Mouse (Mus musculus): ENCODE measurements around the gene Cdc42ep3. TPM values are rescaled to one million over a fixed set of nuclear protein-coding genes. Genes with fewer than 3 reads are reported as not detected.

The Cdc42ep3 gene
- 10 to 100 TPM; 35.2 to 36.8 TPM for total RNA-seq (2021)
- long read RNA-seq, experiment 1, transcript Cdc42ep3-201 (2 exons, 2,265 nt): major isoform, 49 of 51 reads
- long read RNA-seq, experiment 1, partial matches to known transcripts: 0 of 51 reads
- long read RNA-seq, experiment 1, other reads (novel, unspliced or antisense): 2 of 51 reads
- long read RNA-seq, experiment 2, transcript Cdc42ep3-201 (2 exons, 2,265 nt): major isoform, 43 of 49 reads
- long read RNA-seq, experiment 2, partial matches to known transcripts: 0 of 49 reads
- long read RNA-seq, experiment 2, other reads (novel, unspliced or antisense): 6 of 49 reads

GRCm38 (mm10) chr17:79354444-79355270, at the start of gene Cdc42ep3:
Gene Cdc42ep3, minus strand, starts transcription at chr17:79355091.
- DNase-seq: peak; percentile 82

- DNase-seq: no peak
Observed at GRCm38 (mm10) chr17:79400356-79400755, 45.5 kb upstream of the Cdc42ep3 start.

GRCm38 (mm10) chr17:79398416-79398815, 43.5 kb upstream of the Cdc42ep3 start:
- DNase-seq: no peak

DNA sequence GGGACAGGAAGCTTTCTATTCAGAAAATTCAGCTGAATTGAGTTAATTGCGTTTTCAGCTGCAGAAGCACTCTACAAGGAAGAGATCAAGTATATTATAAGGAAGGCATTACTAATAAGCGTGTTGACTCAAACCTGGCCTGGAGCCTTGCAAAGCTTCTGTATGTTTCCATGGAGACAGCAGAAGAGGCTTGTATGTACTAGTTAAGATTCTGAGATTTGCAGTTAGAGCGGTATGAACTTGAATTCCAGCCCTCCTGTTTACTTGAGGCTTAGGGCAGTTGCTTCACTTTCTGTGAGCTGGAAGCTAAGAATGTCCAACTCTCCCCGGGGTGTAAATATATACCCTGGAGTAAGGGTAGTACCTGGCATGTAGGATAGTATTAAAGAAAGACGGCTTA, 39.9 kb upstream of the Cdc42ep3 start:
- no peak for DNase-seq

DNA sequence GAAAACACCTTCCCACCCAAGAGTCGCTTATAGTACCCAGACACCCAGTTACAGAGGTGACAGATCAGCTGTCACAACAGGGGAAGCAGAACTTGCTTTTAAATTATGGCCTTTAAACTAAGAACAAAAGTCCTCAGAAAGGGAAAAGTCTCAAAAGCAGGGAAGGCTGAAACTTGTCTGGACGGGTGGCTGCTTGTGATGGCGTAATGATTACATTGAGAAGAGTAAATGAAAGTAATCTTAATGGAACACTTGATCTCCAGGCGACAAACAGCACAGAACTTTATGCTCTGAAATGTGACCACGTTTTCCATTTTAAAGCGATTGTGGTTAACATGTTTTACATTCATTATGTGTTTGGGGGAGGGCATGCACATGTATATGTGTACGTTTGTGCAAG, 39.0 kb upstream of the Cdc42ep3 start:
- DNase-seq: no peak

GRCm38 (mm10) chr17:79387465-79388066, 32.7 kb upstream of the Cdc42ep3 start:
- no peak for DNase-seq

DNA sequence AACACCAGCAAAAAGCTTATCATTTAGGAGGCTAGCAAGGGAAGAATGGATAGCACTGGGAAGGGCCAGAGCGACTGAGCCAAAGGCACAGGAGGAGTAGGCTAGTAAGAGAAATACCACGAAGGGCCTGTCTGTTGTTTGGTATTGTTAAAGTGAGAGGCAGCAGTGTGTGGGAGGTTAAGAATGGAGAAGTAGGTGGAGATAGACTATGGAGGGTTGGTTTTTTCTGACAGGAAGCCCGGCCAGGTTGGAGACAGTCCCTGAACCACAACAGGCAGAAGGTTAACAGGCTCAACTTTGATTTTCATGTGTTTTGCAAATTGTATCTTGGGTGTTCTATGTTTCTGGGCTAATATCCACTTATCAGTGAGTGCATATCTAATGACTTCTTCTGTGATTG, 26.6 kb upstream of the Cdc42ep3 start:
- no peak for DNase-seq

GRCm38 (mm10) chr17:79379191-79379590, 24.3 kb upstream of the Cdc42ep3 start:
- no peak for DNase-seq

DNA sequence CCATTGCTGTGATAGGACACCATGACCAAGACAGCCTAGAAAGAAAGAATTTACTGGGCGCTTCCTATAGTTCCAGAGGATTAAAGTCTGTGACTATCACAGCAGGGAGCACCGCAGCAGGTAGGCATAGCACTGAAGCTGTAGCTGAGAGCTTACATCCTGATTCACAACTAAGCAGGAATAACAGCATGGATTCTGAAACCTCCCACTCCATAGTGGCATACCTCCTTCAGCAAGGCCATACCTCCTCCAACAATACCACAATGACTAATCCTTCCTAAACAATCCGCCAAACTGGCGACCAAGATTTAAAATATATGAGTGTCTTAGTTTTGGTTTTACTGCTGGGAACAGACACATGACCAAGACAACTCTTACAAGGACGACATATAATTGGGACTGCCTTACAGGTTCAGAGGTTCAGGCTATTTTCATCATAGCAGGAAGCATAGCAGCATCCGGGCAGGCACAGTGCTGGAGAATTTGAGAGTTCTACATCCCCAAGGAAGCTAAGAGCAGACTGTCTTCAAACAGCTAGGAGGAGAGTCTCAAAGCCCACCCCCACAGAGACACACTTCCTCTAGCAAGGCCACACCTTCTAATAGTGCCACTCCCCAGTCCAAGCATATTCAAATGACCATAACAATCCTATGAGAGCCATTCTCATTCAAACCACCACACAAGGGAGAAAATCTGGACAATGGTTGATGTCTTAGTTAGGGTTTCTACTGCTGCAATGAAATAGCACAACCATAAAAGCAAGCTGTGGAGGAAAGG, 21.7 kb upstream of the Cdc42ep3 start:
- DNase-seq: no peak

DNA sequence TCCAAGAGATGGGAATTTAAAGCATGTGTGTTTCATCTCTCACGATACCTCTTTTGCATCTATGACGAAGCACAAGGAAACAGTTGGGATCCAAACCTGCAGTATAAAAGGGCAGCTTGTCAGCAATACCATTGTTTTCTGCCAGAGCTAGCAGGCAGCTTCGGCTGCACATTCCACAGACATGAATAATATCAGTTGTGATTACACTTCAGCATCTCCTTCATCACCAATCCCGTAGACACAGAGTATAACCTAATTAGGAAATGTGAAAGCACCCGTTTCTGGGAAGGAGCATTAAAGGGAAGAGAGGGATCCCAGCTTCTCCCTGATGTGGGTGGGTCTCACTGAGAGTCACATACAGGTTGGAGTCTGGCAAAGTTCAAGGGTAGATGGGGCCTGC, 18.1 kb upstream of the Cdc42ep3 start:
- no peak for DNase-seq

DNA sequence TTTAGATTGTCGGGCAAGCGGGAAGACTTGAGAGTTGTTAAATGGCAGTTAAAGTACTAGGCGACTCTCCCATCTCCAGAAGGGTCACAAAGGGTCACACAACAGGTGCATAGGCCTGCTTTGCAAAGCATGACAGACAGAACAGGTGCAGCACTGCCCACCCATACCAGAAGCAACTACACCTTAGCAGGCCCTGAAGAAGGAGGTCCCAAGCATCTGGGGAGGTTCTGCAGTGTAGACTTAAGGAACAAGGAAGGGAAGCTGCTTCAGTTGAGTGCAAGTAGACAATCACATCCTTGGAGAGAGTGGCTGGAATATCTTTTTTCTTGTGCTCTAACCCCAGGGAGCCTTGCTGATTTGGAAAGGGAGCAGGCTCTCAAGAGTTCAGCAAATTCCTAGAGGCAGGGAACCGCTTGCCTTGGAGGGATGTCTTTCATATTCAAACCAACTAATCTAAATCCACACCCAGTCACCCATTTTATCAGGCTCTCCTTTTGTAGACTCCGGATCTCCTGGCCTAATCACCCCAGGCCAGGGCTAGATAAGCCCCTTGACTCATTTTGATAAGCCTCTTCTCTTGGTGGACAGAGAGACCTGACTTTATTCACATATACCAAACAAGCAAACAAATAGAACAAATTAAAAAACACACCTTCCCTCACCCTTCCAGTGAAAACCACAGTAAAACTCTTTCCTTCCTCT, 10.0 kb upstream of the Cdc42ep3 start:
- no peak for DNase-seq

GRCm38 (mm10) chr17:79356071-79356601, 1.2 kb upstream of the Cdc42ep3 start:
- no peak for DNase-seq

DNA sequence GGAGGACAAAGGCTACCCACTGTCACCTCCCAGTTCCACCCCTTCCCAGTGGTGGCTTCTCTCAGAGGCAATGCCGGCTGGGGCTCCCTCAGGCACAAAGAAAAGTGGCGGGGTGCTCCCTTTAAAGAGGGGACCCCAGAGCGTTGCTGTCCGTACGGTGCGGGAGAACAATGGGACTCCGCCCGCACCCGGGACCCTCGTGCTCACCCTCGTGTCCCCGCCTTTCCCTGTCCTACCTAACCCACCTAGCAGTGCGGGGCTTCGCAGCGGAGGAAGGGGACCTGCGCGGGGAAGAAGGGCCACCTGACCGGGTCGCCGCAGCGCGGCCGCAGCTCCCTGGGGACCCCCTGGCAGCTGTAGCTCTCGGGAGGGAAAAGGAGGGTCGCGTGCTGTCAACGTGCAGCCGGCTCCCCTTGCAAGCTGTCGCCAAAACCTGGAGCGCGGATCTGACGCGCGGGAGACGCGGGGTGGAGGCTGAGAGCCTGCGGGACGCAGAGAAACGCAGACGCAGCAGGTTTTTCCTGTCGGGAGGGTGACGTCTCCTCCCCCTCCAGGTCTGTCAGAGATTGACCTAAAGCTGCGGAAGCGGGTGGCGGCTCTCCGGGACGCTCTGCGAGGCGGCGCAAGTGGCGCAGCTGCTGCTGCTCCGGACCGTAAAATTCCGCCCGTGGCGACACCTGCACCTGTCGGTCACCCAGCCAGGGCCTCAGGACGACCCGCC, 540 bp upstream of the Cdc42ep3 start:
- peak; percentile 69 for DNase-seq

DNA sequence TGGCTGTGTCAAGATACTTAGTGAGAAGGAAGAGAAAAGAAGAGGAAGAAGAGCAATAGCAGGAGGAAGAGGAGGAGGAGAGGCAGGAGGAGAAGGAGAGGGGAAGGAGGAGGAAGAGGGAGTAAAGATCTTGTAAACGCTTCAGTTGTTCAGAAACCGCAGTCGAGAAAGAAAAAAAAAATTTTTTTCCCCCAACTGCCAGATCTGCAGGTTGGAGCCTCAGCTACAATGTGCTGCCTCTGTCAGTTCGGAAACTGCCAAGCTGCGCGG, 782 bp downstream of the Cdc42ep3 start:
- no peak for DNase-seq

- peak; percentile 23 for DNase-seq
Observed at GRCm38 (mm10) chr17:79353446-79354173, 1.3 kb downstream of the Cdc42ep3 start.

DNA sequence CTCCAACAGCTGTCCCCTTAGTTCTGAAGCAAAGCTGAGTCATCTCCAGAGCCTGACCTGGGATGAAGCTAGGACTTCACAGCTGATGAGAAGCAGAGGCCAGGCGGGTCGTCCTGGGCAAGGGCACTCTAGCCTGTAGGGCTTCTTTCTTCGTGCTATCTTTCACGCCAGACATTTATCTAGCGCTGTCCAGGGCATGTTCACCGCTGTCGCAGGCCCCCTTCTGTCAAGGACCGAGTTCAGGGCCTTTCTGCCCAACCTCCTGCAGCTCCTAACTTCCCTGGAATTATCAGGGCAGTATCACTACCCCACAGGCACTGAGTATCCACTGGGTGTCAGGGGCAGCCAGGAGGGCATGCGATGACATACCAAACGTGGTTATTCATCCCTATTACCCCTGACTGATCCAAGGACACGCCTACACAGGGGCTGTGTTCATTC, 4.1 kb downstream of the Cdc42ep3 start:
- no peak for DNase-seq

DNA sequence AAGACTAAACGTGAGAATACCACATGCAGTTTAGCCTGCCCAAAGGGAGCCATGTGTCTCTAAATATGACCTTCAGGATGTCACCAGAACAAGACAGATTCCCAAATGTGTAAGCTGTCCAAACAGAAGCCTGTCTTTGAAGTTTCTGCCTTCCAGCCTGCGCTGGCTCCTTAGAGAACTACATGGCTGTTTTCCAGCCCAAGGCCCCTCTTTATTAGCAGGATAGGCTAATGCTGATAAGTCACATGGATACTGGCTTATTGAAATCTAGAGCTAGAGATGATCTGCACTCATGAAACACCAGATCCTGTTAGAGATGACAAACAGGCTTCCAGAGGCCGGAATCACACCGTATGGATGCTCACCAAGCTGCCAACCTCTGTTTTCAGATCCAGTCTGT, 5.5 kb downstream of the Cdc42ep3 start:
- DNase-seq: no peak

DNA sequence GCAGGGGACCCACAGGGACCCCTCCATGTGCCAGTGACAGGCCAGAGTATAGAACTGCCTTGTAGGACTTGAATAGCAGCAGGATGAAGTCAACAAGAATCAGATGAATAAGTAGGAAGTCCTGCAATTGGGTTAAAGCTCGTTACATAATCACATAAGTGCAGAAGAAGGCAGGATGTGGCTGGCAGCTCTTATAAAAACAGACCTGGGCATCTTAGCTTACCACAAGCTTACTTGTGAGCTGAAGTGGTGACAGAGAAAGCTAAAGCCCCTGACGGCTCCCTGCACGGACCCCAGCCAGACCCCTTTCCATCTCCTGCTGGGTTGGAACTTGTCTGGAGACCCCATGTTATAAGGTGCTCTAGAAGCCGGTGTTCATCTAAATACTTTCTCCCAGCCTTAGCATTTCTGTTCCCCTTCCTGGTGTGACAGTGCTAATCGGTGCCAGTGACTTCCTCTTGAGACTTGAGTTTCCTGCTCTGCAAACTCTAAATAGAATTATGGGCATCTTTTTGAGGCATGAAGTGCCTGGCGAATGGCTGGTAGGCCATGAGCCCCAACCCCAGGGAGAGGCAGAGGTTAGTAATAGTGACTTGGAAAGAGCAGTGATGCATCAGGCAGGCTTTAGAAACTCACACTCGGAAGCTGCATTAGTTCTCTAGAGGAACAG, 6.8 kb downstream of the Cdc42ep3 start:
- DNase-seq: no peak

- no peak for DNase-seq
Observed at GRCm38 (mm10) chr17:79347291-79347690, 7.6 kb downstream of the Cdc42ep3 start.
